Mouse (Mus musculus): ENCODE results near the gene Fam192a. TPM values are rescaled to one million over a fixed set of nuclear protein-coding genes. Genes with fewer than 3 reads are reported as not detected.

Gene Fam192a
- polyA plus RNA-seq, 1 experiment from 2014 or later, result 91.9 TPM

DNA sequence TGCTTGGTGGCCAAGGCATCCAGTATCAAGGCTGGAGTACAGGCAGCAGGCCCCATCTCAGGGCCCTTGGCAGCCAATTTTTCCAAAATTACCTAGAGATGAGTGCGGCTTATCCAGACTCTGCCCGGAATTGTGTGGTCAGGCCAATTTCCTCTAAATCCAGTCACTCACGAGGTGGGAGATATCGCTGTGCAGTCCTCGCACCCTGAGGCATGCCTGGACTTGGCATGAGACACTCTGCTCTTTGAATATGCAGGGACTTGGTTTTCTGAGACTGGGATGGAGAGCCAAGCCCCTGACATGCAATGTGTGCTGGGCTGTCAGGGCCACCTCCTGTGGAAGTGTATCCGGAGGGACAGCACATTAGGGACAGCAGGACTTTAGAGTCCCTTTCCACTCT is 35.8 kb downstream of the Fam192a start:
- peak; percentile 25 for DNase-seq
- no peak overlapping the region for H3K4me3 ChIP-seq (replicated peaks; ENCODE audit: low read depth, low read length)
- H3K4me1 ChIP-seq (ENCODE audit: control insufficient read depth, insufficient read depth, low read length), result peaks cover 38% of the 10 kb centered on the region
- WGBS, result 71% methylated on average over 6 of the region's 6 CpGs
- peak overlapping the region; percentile 88 for H3K27ac ChIP-seq (replicated peaks; ENCODE audit: low read depth, low read length)
- no peaks in the 10 kb centered on the region for H3K36me3 ChIP-seq (ENCODE audit: control insufficient read depth, insufficient read depth, low read length)
- no peak for ATAC-seq (ENCODE audit: low FRiP score, low TSS enrichment)
- H3K4me2 ChIP-seq (ENCODE audit: low read length), result no peak overlapping the region
- no peaks in the 10 kb centered on the region for H3K9me3 ChIP-seq (ENCODE audit: control insufficient read depth, low read length)
- H3K9ac ChIP-seq (replicated peaks; ENCODE audit: low read length), result 0 out of 2 replicates have a peak overlapping the region, but pooled peaks have one; percentile 1
- no peaks in the 10 kb centered on the region for H3K27me3 ChIP-seq (ENCODE audit: control insufficient read depth, insufficient read depth, low read length)

GRCm38 (mm10) chr8:94564421-94564820 is 37.4 kb downstream of the Fam192a start:
- Histone ChIP-seq H3K9ac (replicated peaks; ENCODE audit: low read length) (no peak overlapping the region), H3K27me3 (ENCODE audit: control insufficient read depth, insufficient read depth, low read length) (no peaks in the 10 kb centered on the region)

GRCm38 (mm10) chr8:94561256-94561655 is 40.5 kb downstream of the Fam192a start:
- H3K4me2 ChIP-seq (ENCODE audit: low read length), result no peak overlapping the region
- no peak overlapping the region for H3K4me3 ChIP-seq (replicated peaks; ENCODE audit: low read depth, low read length)
- no peak overlapping the region for H3K27ac ChIP-seq (replicated peaks; ENCODE audit: low read depth, low read length)
- peak; percentile 69; the same call in 1 of the 2 replicates for ATAC-seq (ENCODE audit: low FRiP score, low TSS enrichment)
- H3K36me3 ChIP-seq (ENCODE audit: control insufficient read depth, insufficient read depth, low read length), result no peaks in the 10 kb centered on the region
- H3K27me3 ChIP-seq (ENCODE audit: control insufficient read depth, insufficient read depth, low read length), result no peaks in the 10 kb centered on the region
- 7% methylated on average over 5 of the region's 5 CpGs for WGBS
- no peak overlapping the region for H3K9ac ChIP-seq (replicated peaks; ENCODE audit: low read length)
- H3K4me1 ChIP-seq (ENCODE audit: control insufficient read depth, insufficient read depth, low read length), result peaks cover 18% of the 10 kb centered on the region
- DNase-seq, result peak; percentile 70
- no peaks in the 10 kb centered on the region for H3K9me3 ChIP-seq (ENCODE audit: control insufficient read depth, low read length)

More at GRCm38 (mm10) chr8:94564421-94564820, 37.4 kb downstream of the Fam192a start:
- Histone ChIP-seq H3K4me1 (ENCODE audit: control insufficient read depth, insufficient read depth, low read length) (peaks cover 42% of the 10 kb centered on the region), H3K9me3 (ENCODE audit: control insufficient read depth, low read length) (no peaks in the 10 kb centered on the region), H3K36me3 (ENCODE audit: control insufficient read depth, insufficient read depth, low read length) (no peaks in the 10 kb centered on the region), H3K27ac (replicated peaks; ENCODE audit: low read depth, low read length) (no peak overlapping the region), H3K4me3 (replicated peaks; ENCODE audit: low read depth, low read length) (no peak overlapping the region), H3K4me2 (ENCODE audit: low read length) (no peak overlapping the region)
- ATAC-seq (ENCODE audit: low FRiP score, low TSS enrichment), result no peak
- DNase-seq, result no peak

- H3K27ac ChIP-seq (replicated peaks; ENCODE audit: low read depth, low read length), result no peak overlapping the region
- no peak overlapping the region for H3K4me3 ChIP-seq (replicated peaks; ENCODE audit: low read depth, low read length)
- 88% methylated on average over 3 of the region's 3 CpGs for WGBS
- H3K4me2 ChIP-seq (ENCODE audit: low read length), result no peak overlapping the region
- H3K27me3 ChIP-seq (ENCODE audit: control insufficient read depth, insufficient read depth, low read length), result no peaks in the 10 kb centered on the region; the same call in 1 of the 2 replicates
- no peaks in the 10 kb centered on the region for H3K36me3 ChIP-seq (ENCODE audit: control insufficient read depth, insufficient read depth, low read length)
- H3K9me3 ChIP-seq (ENCODE audit: control insufficient read depth, low read length), result no peaks in the 10 kb centered on the region
- ATAC-seq (ENCODE audit: low FRiP score, low TSS enrichment) (no peak), DNase-seq (no peak)
- peaks cover 13% of the 10 kb centered on the region for H3K4me1 ChIP-seq (ENCODE audit: control insufficient read depth, insufficient read depth, low read length)
- H3K9ac ChIP-seq (replicated peaks; ENCODE audit: low read length), result no peak overlapping the region
Measured at GRCm38 (mm10) chr8:94557281-94557680, 44.5 kb downstream of the Fam192a start.

GRCm38 (mm10) chr8:94552696-94553095 is 49.1 kb downstream of the Fam192a start:
- Histone ChIP-seq H3K27me3 (ENCODE audit: control insufficient read depth, insufficient read depth, low read length) (no peaks in the 10 kb centered on the region; the same call in 1 of the 2 replicates), H3K4me1 (ENCODE audit: control insufficient read depth, insufficient read depth, low read length) (peaks cover 21% of the 10 kb centered on the region), H3K9ac (replicated peaks; ENCODE audit: low read length) (no peak overlapping the region), H3K36me3 (ENCODE audit: control insufficient read depth, insufficient read depth, low read length) (no peaks in the 10 kb centered on the region), H3K4me2 (ENCODE audit: low read length) (no peak overlapping the region), H3K9me3 (ENCODE audit: control insufficient read depth, low read length) (no peaks in the 10 kb centered on the region), H3K27ac (replicated peaks; ENCODE audit: low read depth, low read length) (0 out of 2 replicates have a peak overlapping the region, but pooled peaks have one; percentile 45), H3K4me3 (replicated peaks; ENCODE audit: low read depth, low read length) (no peak overlapping the region)
- WGBS, result 78% methylated on average over 2 of the region's 2 CpGs
- DNase-seq (no peak), ATAC-seq (ENCODE audit: low FRiP score, low TSS enrichment) (no peak)

DNA sequence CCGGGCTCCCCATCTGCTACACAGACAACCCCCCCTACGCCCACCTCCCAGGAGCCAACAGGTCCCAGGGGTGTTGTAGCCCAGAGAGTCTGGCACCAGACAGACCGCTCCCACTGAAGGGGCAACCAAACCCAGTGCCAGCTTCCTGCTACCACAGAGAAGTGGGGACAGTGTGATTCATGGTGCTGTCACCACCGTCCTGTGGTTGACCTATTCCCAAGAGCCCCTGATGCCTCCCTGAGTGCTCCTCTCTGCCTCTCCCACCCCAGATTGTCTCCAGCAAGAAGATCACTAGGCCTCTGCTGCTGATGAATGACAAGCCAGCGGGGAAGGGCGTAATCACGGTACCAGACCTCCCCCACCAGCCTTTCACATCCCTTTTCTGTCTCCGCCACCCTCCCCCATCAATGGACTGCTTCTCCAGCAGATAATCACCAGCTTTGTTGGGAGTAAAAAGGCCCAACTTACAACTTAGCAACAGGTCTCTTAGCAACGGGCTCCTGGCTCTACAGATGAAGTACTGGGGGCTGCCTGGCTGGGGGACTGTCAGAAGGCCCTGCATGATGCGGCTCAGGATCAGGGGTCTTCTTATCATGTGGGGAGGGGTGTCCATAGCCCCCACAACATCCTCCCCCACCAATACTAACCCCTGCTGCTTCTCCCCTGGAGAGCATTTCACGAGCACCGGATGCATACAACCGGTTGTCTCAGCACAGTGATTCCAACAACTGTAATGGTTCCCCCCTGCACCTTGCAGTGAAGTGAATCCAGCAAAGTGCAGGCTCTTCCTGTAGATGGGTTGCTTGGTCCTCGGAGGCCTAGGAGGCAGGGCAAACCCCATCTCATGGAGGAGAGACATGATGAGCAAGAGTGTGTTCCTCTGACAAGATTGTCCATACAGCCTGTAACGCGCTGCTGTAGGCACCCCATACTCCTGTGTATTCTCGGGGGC is 50.0 kb downstream of the Fam192a start:
- no peak overlapping the region for H3K9ac ChIP-seq (replicated peaks; ENCODE audit: low read length)
- WGBS, result 21% methylated on average over 17 of the region's 17 CpGs
- H3K4me1 ChIP-seq (ENCODE audit: control insufficient read depth, insufficient read depth, low read length), result peaks cover 21% of the 10 kb centered on the region
- H3K36me3 ChIP-seq (ENCODE audit: control insufficient read depth, insufficient read depth, low read length), result no peaks in the 10 kb centered on the region
- H3K4me2 ChIP-seq (ENCODE audit: low read length), result peak overlapping the region; percentile 12; the same call in 1 of the 2 replicates
- H3K27me3 ChIP-seq (ENCODE audit: control insufficient read depth, insufficient read depth, low read length), result no peaks in the 10 kb centered on the region; the same call in 1 of the 2 replicates
- DNase-seq (peak; percentile 86), ATAC-seq (ENCODE audit: low FRiP score, low TSS enrichment) (peak; percentile 71)
- no peak overlapping the region for H3K4me3 ChIP-seq (replicated peaks; ENCODE audit: low read depth, low read length)
- H3K27ac ChIP-seq (replicated peaks; ENCODE audit: low read depth, low read length), result peak overlapping the region; percentile 73
- H3K9me3 ChIP-seq (ENCODE audit: control insufficient read depth, low read length), result no peaks in the 10 kb centered on the region

DNA sequence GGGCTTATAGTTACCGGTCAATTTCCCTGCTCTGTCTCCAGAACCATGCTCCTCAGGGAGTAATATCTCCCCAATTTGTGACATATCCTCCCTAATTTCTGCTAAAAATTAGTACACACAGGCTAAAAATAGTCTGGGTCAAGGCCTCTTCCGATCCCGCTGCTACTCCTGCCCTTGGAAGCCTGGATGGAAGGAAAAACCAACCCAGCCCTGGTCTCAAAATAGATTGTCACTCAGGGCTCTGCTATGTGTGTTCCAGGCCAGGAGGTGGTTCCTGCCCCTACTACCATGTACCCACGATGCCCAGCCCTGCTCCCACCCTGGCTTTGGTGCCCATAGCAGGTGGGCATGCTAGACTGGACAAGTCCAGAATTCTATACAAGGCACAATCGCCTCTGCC is 51.8 kb downstream of the Fam192a start:
- Histone ChIP-seq H3K27me3 (ENCODE audit: control insufficient read depth, insufficient read depth, low read length) (no peaks in the 10 kb centered on the region), H3K4me1 (ENCODE audit: control insufficient read depth, insufficient read depth, low read length) (peaks cover 21% of the 10 kb centered on the region), H3K4me3 (replicated peaks; ENCODE audit: low read depth, low read length) (no peak overlapping the region), H3K36me3 (ENCODE audit: control insufficient read depth, insufficient read depth, low read length) (no peaks in the 10 kb centered on the region), H3K9me3 (ENCODE audit: control insufficient read depth, low read length) (no peaks in the 10 kb centered on the region), H3K4me2 (ENCODE audit: low read length) (no peak overlapping the region), H3K9ac (replicated peaks; ENCODE audit: low read length) (no peak overlapping the region), H3K27ac (replicated peaks; ENCODE audit: low read depth, low read length) (no peak overlapping the region)
- 77% methylated on average over 5 of the region's 5 CpGs for WGBS
- DNase-seq, result no peak
- no peak for ATAC-seq (ENCODE audit: low FRiP score, low TSS enrichment)

- DNase-seq (no peak), ATAC-seq (ENCODE audit: low FRiP score, low TSS enrichment) (no peak)
- Histone ChIP-seq H3K4me1 (ENCODE audit: control insufficient read depth, insufficient read depth, low read length) (peaks cover 21% of the 10 kb centered on the region), H3K4me3 (replicated peaks; ENCODE audit: low read depth, low read length) (no peak overlapping the region), H3K9ac (replicated peaks; ENCODE audit: low read length) (no peak overlapping the region), H3K4me2 (ENCODE audit: low read length) (no peak overlapping the region), H3K9me3 (ENCODE audit: control insufficient read depth, low read length) (no peaks in the 10 kb centered on the region), H3K36me3 (ENCODE audit: control insufficient read depth, insufficient read depth, low read length) (no peaks in the 10 kb centered on the region), H3K27ac (replicated peaks; ENCODE audit: low read depth, low read length) (no peak overlapping the region), H3K27me3 (ENCODE audit: control insufficient read depth, insufficient read depth, low read length) (no peaks in the 10 kb centered on the region)
- 27% methylated on average over 5 of the region's 5 CpGs for WGBS
Measured at GRCm38 (mm10) chr8:94549482-94549881, 52.3 kb downstream of the Fam192a start.

DNA sequence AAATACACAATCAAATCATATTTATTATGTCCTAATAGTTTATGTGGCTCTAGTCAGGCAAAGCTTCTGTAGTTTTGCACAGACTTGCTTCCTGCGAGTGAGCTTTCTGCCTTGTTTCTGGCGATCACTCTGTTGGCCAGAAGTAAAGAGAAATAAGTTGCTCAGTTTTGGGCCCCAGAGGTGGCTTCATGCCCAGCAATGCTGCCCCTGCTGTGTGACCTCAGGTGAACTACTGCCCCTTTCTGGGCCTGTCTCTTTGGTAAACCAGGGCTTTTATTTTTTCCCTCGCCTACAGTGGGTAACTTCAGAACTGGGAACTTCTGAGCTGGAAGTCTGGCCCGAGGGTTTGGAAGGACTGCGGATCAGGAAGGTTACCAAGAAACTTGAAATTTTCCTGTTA is 52.8 kb downstream of the Fam192a start:
- no peak for ATAC-seq (ENCODE audit: low FRiP score, low TSS enrichment)

More for the DNA sequence above, 52.8 kb downstream of the Fam192a start:
- 56% methylated on average over 5 of the region's 5 CpGs for WGBS
- no peak for DNase-seq
- no peaks in the 10 kb centered on the region for H3K36me3 ChIP-seq (ENCODE audit: control insufficient read depth, insufficient read depth, low read length)
- H3K4me3 ChIP-seq (replicated peaks; ENCODE audit: low read depth, low read length), result no peak overlapping the region
- H3K27ac ChIP-seq (replicated peaks; ENCODE audit: low read depth, low read length), result no peak overlapping the region
- H3K4me2 ChIP-seq (ENCODE audit: low read length), result no peak overlapping the region
- no peak overlapping the region for H3K9ac ChIP-seq (replicated peaks; ENCODE audit: low read length)
- H3K27me3 ChIP-seq (ENCODE audit: control insufficient read depth, insufficient read depth, low read length), result no peaks in the 10 kb centered on the region
- peaks cover 21% of the 10 kb centered on the region for H3K4me1 ChIP-seq (ENCODE audit: control insufficient read depth, insufficient read depth, low read length)
- no peaks in the 10 kb centered on the region for H3K9me3 ChIP-seq (ENCODE audit: control insufficient read depth, low read length)

Measured in midbrain, embryonic 14.5 days (tissue).